In the genomic region with DNA sequence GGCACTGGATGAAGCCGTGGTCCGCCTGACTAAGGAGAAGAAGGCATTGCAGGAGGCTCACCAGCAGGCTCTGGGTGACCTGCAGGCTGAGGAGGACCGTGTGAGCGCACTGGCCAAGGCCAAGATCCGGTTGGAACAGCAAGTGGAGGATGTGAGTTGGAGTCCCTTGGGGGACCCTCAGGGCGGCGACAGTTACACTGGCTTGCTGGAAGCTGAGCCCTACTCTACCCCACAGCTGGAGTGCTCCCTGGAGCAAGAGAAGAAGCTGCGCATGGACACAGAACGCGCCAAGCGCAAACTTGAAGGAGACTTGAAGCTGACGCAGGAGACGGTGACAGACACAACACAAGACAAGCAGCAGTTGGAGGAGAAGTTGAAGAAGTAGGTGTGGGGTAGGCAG, we compare ENCODE assay signal across 11 mouse cellular contexts. TPM values are rescaled to one million over a fixed set of nuclear protein-coding genes. Genes with fewer than 3 reads are reported as not detected.
A peak's percentile ranks its signal among the peaks of the same experiment; 100 is the strongest.
DNase-seq lines count a peak whose midpoint lies in the region; ATAC-seq and TF ChIP-seq lines count a peak whose summit lies in the region.
"Had no signal": no experiment of that assay in that cellular context is flagged by ENCODE, and none has a peak within 500 bp of the region (broad histone marks: within the 10 kb centered on the region; RNA-seq: fewer than 3 reads in every experiment).

No protein-coding gene starts in this region.

- WGBS in liver, embryonic 13.5 days (ENCODE audit: insufficient replicate concordance): 76% methylated on average over 13 of the region's 13 CpGs
- 85% methylated on average over 13 of the region's 13 CpGs for WGBS in liver, postnatal 0 days (ENCODE audit: insufficient replicate concordance)
- 74% methylated on average over 13 of the region's 13 CpGs for WGBS in midbrain, embryonic 16.5 days

- TF ChIP-seq EP300 in liver, postnatal 0 days (IDR thresholded peaks at IDR 0.05; ENCODE audit: low read depth): no peak

- peaks cover 84% of the 10 kb centered on the region for H3K27me3 ChIP-seq in liver, embryonic 13.5 days
- H3K27me3 ChIP-seq in liver, postnatal 0 days (ENCODE audit: insufficient read depth, low read length): peaks cover 45% of the 10 kb centered on the region
- peaks cover 35% of the 10 kb centered on the region for H3K27me3 ChIP-seq in midbrain, embryonic 16.5 days (ENCODE audit: control insufficient read depth, insufficient read depth, low read depth, low read length)

- no peak for TF ChIP-seq POLR2A in cortical plate, adult 2 months (IDR thresholded peaks at IDR 0.05; ENCODE audit: extremely low read depth, insufficient read depth, low read length)

- H3K36me3 ChIP-seq in liver, embryonic 13.5 days: peaks cover 14% of the 10 kb centered on the region
- peaks cover 3% of the 10 kb centered on the region; the same call in 1 of the 2 replicates for H3K36me3 ChIP-seq in liver, postnatal 0 days (replicated peaks; ENCODE audit: insufficient read depth, low read length)
- H3K36me3 ChIP-seq in midbrain, embryonic 16.5 days (ENCODE audit: control insufficient read depth, insufficient read depth, low read length): peaks cover 5% of the 10 kb centered on the region; the same call in 1 of the 2 replicates

- peak overlapping the region; percentile 60; the same call in 1 of the 2 replicates for H3K4me2 ChIP-seq in liver, embryonic 13.5 days
- no peak overlapping the region for H3K4me2 ChIP-seq in liver, postnatal 0 days (ENCODE audit: low read depth, low read length)
- H3K4me2 ChIP-seq in midbrain, embryonic 16.5 days (ENCODE audit: low read length): no peak overlapping the region

- H3K9me3 ChIP-seq in liver, embryonic 13.5 days (replicated peaks): no peaks in the 10 kb centered on the region
- no peaks in the 10 kb centered on the region for H3K9me3 ChIP-seq in liver, postnatal 0 days (ENCODE audit: low read length)
- no peaks in the 10 kb centered on the region for H3K9me3 ChIP-seq in midbrain, embryonic 16.5 days (replicated peaks; ENCODE audit: control insufficient read depth, low read length, poor library complexity, severe bottlenecking)
- H3K9me3 ChIP-seq: lung, embryonic 15.5 days had no signal

- TF ChIP-seq CTCF in liver, postnatal 0 days (IDR thresholded peaks at IDR 0.05; ENCODE audit: low read depth): no peak
- TF ChIP-seq CTCF in cortical plate, adult 2 months (IDR thresholded peaks at IDR 0.05; ENCODE audit: extremely low read depth, insufficient read depth, low read length): no peak

- H3K27ac ChIP-seq in liver, embryonic 13.5 days: no peak overlapping the region
- H3K27ac ChIP-seq in liver, postnatal 0 days (ENCODE audit: low read depth): no peak overlapping the region
- H3K27ac ChIP-seq in cortical plate, adult 2 months (ENCODE audit: insufficient read depth, low read length): no peak overlapping the region; the same call in 1 of the 2 replicates
- no peak overlapping the region for H3K27ac ChIP-seq in midbrain, embryonic 16.5 days (ENCODE audit: low read length)
- H3K27ac ChIP-seq: lung, embryonic 15.5 days had no signal

- no peak overlapping the region for H3K4me3 ChIP-seq in liver, embryonic 13.5 days (replicated peaks)
- no peak overlapping the region for H3K4me3 ChIP-seq in liver, postnatal 0 days (ENCODE audit: low read depth, low read length)
- peak overlapping the region; percentile 27; the same call in 1 of the 2 replicates for H3K4me3 ChIP-seq in cortical plate, adult 2 months (ENCODE audit: insufficient read depth, low read length)
- H3K4me3 ChIP-seq in midbrain, embryonic 16.5 days (ENCODE audit: low read depth, low read length): no peak overlapping the region
- H3K4me3 ChIP-seq: myocyte had no signal

- H3K4me1 ChIP-seq in liver, embryonic 13.5 days (replicated peaks): peaks cover 37% of the 10 kb centered on the region
- peaks cover 9% of the 10 kb centered on the region for H3K4me1 ChIP-seq in liver, postnatal 0 days (ENCODE audit: insufficient read depth)
- peaks cover 4% of the 10 kb centered on the region for H3K4me1 ChIP-seq in cortical plate, adult 2 months (ENCODE audit: control insufficient read depth, insufficient read depth, low read length)
- peaks cover 10% of the 10 kb centered on the region for H3K4me1 ChIP-seq in midbrain, embryonic 16.5 days (ENCODE audit: control insufficient read depth, insufficient read depth, low read length)

- no peak for ATAC-seq in liver, embryonic 13.5 days (ENCODE audit: low read depth)
- no peak for ATAC-seq in liver, postnatal 0 days
- ATAC-seq in midbrain, embryonic 16.5 days: no peak

- no peak overlapping the region for H3K9ac ChIP-seq in liver, embryonic 13.5 days
- H3K9ac ChIP-seq in liver, postnatal 0 days (replicated peaks): no peak overlapping the region
- H3K9ac ChIP-seq in midbrain, embryonic 16.5 days (ENCODE audit: low read depth, low read length): peak overlapping the region; percentile 68; the same call in 1 of the 2 replicates

- peak; percentile 94 for DNase-seq in heart, adult 11 months
- no peak for DNase-seq in heart, adult 9 months (ENCODE audit: low spot score in 2 of 2)
- no peak for DNase-seq in liver, embryonic 13.5 days
- no peak for DNase-seq in liver, postnatal 0 days
- no peak for DNase-seq in spleen, adult 12 weeks (ENCODE audit: low spot score)
- DNase-seq: heart, adult 18-20 months; kidney, adult 11 months had no signal

RNA-seq across cellular contexts. Expression of a gene that starts 17.5 kb away (rescaled TPM):
- 2.2 TPM in 2 replicates for polyA plus RNA-seq in liver, embryonic 13.5 days (2015; fragmentation: Nextera tagmentation; extraction: Ambion mirVana)
- polyA plus RNA-seq in liver, postnatal 0 days (2015; fragmentation: Nextera tagmentation; extraction: Ambion mirVana): 0.15 and 0.38 TPM in 2 replicates
- 10.5 and 13.8 TPM in 2 replicates for polyA plus RNA-seq in cortical plate, adult 2 months (2012; rRNA removed)
- 0.80 and 1.0 TPM in 2 replicates for polyA plus RNA-seq in midbrain, embryonic 16.5 days (2015; fragmentation: Nextera tagmentation; extraction: Ambion mirVana)

RNA-seq across cellular contexts. Expression of a gene that starts 35.9 kb away (rescaled TPM):
- 67.3 and 68.2 TPM in 2 replicates for polyA plus RNA-seq in liver, embryonic 13.5 days (2015; fragmentation: Nextera tagmentation; extraction: Ambion mirVana)
- 48.9 and 49.3 TPM in 2 replicates for polyA plus RNA-seq in liver, postnatal 0 days (2015; fragmentation: Nextera tagmentation; extraction: Ambion mirVana)
- polyA plus RNA-seq in cortical plate, adult 2 months (2012; rRNA removed): 17.2 and 18.4 TPM in 2 replicates
- 13.6 and 15.1 TPM in 2 replicates for polyA plus RNA-seq in midbrain, embryonic 16.5 days (2015; fragmentation: Nextera tagmentation; extraction: Ambion mirVana)
